Mouse (Mus musculus) limb, embryonic 13.5 days (tissue): ENCODE measurements at regions not wholly inside any gene's neighbourhood (a gene's known extent, or its start where the extent isn't known, plus 50 kb on each side); places are given as distances from the start of the nearest gene placed in this dataset.

Experiments used
- ATAC-seq: fragments of 200-750 bp; cut with Nextera tagmentation; 2 replicates; pipeline ENCODE4 v1.8.0; 2017; ENCODE audit warnings: low read depth, moderate number of reproducible peaks, moderate TSS enrichment; ENCODE audit not compliant: low FRiP score
- H3K27ac ChIP-seq: fragments of 300-500 bp; sonication (generic); 2 replicates; pipeline ENCODE4 v1.5.1; 2015; ENCODE audit warnings: inconsistent platforms, mild to moderate bottlenecking, moderate library complexity
- H3K27me3 ChIP-seq: fragments of 300-500 bp; sonication (generic); 2 replicates; pipeline ENCODE4 v1.6.1; 2015; ENCODE audit warnings: mild to moderate bottlenecking, inconsistent platforms
- H3K36me3 ChIP-seq: fragments of 300-500 bp; sonication (generic); 2 replicates; pipeline ENCODE4 v1.6.1; 2015; ENCODE audit warnings: inconsistent platforms, mild to moderate bottlenecking, moderate library complexity
- H3K4me1 ChIP-seq: fragments of 300-500 bp; sonication (generic); 2 replicates; pipeline ENCODE4 v1.6.1; 2015; ENCODE audit warnings: inconsistent platforms
- H3K4me2 ChIP-seq: fragments of 300-500 bp; sonication (generic); replicated peaks from 2 replicates; pipeline ENCODE4 v1.6.1; 2015; ENCODE audit warnings: inconsistent platforms, mild to moderate bottlenecking, moderate library complexity
- H3K4me3 ChIP-seq: fragments of 300-500 bp; sonication (generic); 2 replicates; pipeline ENCODE4 v1.5.1; 2015; ENCODE audit warnings: moderate library complexity, mild to moderate bottlenecking, inconsistent platforms
- H3K9ac ChIP-seq: fragments of 300-500 bp; sonication (generic); 2 replicates; pipeline ENCODE4 v1.6.1; 2015; ENCODE audit warnings: mild to moderate bottlenecking, inconsistent platforms
- H3K9me3 ChIP-seq: fragments of 300-500 bp; sonication (generic); 2 replicates; pipeline ENCODE4 v1.6.1; 2016; ENCODE audit warnings: inconsistent platforms
- WGBS: fragments of 180-500 bp; shearing (Covaris S2); methylation state at CpG from one replicate; pipeline ENCODE4 v1.1.7; 2015; 5-methylcytosine and 5-hydroxymethylcytosine counted together

- 13% methylated on average over 13 of the region's 13 CpGs for WGBS
- ATAC-seq: no peak
- no peak overlapping the region for H3K27ac ChIP-seq
- peaks cover 9% of the 10 kb centered on the region for H3K27me3 ChIP-seq
- H3K36me3 ChIP-seq: no peaks in the 10 kb centered on the region
- no peak overlapping the region for H3K4me3 ChIP-seq
- no peak overlapping the region for H3K9ac ChIP-seq
- H3K4me2 ChIP-seq: peak overlapping the region; percentile 7; the same call in 1 of the 2 replicates
- no peaks in the 10 kb centered on the region for H3K9me3 ChIP-seq
- peaks cover 7% of the 10 kb centered on the region; the same call in 1 of the 2 replicates for H3K4me1 ChIP-seq
Measured at GRCm38 (mm10) chr1:137141879-137142570, 181.8 kb upstream of the Nr5a2 start.

DNA sequence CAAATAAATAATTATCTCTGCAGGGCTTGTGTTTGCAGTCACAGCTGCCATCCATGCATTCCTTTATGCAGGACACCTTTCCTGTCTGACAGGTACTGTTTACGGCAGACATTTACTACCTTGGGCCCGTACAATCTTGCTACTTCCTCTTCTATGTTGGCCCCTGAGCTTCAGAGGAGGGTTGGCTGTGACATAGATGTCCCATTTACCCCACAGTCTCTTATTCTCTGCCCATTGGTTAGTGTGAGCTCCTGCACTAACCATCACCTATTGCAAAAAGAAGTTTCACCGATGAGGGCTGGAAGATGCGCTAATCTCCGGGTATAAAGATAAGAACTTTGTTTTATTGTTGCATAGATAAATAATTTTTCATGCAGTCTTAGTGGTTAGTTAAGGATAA is 181.1 kb upstream of the Nr5a2 start:
- 61% methylated on average over 5 of the region's 5 CpGs for WGBS

DNA sequence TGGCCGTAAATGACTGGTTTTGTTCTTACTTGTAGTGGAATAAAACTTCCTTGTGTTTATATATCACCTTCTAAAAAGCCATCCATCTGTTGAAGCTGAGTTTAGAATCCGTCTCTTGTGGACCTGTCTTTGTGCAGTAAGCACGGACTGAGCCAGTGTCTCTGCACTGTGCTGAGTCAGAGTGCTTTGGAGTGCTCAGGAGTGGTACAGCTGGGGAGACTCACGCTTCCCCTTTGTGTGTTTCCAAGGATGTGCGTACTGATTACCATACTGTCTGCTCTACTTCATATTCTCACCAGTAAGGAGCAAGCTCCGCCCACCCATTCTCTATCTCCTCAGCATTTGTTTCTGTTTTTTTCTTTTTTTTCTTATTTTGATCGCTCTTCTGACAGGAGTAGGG is 175.9 kb upstream of the Nr5a2 start:
- WGBS: 87% methylated on average over 7 of the region's 7 CpGs
- no peak for ATAC-seq
- H3K27ac ChIP-seq: no peak overlapping the region
- H3K27me3 ChIP-seq: peaks cover 16% of the 10 kb centered on the region
- no peaks in the 10 kb centered on the region for H3K36me3 ChIP-seq
- no peaks in the 10 kb centered on the region for H3K9me3 ChIP-seq
- no peak overlapping the region for H3K9ac ChIP-seq
- H3K4me1 ChIP-seq: peaks cover 6% of the 10 kb centered on the region; the same call in 1 of the 2 replicates
- no peak overlapping the region for H3K4me2 ChIP-seq
- no peak overlapping the region for H3K4me3 ChIP-seq

More for the DNA sequence above, 181.1 kb upstream of the Nr5a2 start:
- no peak for ATAC-seq
- peaks cover 7% of the 10 kb centered on the region; the same call in 1 of the 2 replicates for H3K4me1 ChIP-seq
- no peak overlapping the region for H3K4me3 ChIP-seq
- no peak overlapping the region for H3K4me2 ChIP-seq
- H3K27ac ChIP-seq: no peak overlapping the region
- no peak overlapping the region for H3K9ac ChIP-seq
- peaks cover 9% of the 10 kb centered on the region for H3K27me3 ChIP-seq
- H3K36me3 ChIP-seq: no peaks in the 10 kb centered on the region
- H3K9me3 ChIP-seq: no peaks in the 10 kb centered on the region

GRCm38 (mm10) chr1:137133734-137134133 is 173.5 kb upstream of the Nr5a2 start:
- Histone ChIP-seq H3K4me1 (peaks cover 6% of the 10 kb centered on the region; the same call in 1 of the 2 replicates), H3K9me3 (no peaks in the 10 kb centered on the region), H3K27ac (no peak overlapping the region), H3K9ac (no peak overlapping the region), H3K4me3 (no peak overlapping the region), H3K27me3 (peaks cover 11% of the 10 kb centered on the region; the same call in 1 of the 2 replicates), H3K4me2 (no peak overlapping the region), H3K36me3 (no peaks in the 10 kb centered on the region)
- no peak for ATAC-seq
- WGBS: 13% methylated on average over 7 of the region's 7 CpGs

DNA sequence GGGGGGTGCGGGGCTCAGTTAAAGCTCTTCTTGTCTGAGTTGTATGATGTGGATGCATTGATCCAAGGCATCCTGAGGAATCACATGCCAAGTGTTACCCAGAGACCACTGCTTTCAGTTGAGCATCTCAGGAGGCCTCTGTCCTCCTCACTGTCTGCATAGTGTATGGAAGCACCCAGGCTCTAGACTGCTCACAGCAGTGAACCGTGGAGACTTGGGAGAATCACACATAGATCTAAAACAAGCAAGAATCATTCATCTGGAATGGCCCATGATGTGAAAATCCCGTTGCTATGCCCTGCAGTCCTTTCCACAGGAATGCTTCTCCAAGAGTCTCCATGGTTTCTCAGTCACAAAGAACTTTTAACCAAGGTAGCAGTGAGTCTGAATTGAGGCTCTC is 170.0 kb upstream of the Nr5a2 start:
- 79% methylated on average over 3 of the region's 3 CpGs for WGBS
- Histone ChIP-seq H3K9ac (no peak overlapping the region), H3K4me3 (no peak overlapping the region), H3K27me3 (peaks cover 7% of the 10 kb centered on the region; the same call in 1 of the 2 replicates), H3K27ac (no peak overlapping the region), H3K4me2 (no peak overlapping the region), H3K36me3 (no peaks in the 10 kb centered on the region), H3K9me3 (no peaks in the 10 kb centered on the region), H3K4me1 (peaks cover 6% of the 10 kb centered on the region; the same call in 1 of the 2 replicates)
- ATAC-seq: no peak

- no peaks in the 10 kb centered on the region for H3K27me3 ChIP-seq
Measured at GRCm38 (mm10) chr1:137129116-137129515, 168.9 kb upstream of the Nr5a2 start.

GRCm38 (mm10) chr1:137117866-137118265 is 157.6 kb upstream of the Nr5a2 start:
- Histone ChIP-seq H3K27ac (no peak overlapping the region), H3K36me3 (no peaks in the 10 kb centered on the region), H3K9ac (no peak overlapping the region), H3K9me3 (no peaks in the 10 kb centered on the region), H3K4me2 (no peak overlapping the region), H3K4me1 (no peaks in the 10 kb centered on the region), H3K27me3 (no peaks in the 10 kb centered on the region), H3K4me3 (no peak overlapping the region)
- no peak for ATAC-seq
- 75% methylated on average over 3 of the region's 3 CpGs for WGBS

More at GRCm38 (mm10) chr1:137129116-137129515, 168.9 kb upstream of the Nr5a2 start:
- Histone ChIP-seq H3K27ac (no peak overlapping the region), H3K4me1 (peaks cover 6% of the 10 kb centered on the region; the same call in 1 of the 2 replicates), H3K4me2 (no peak overlapping the region), H3K9me3 (no peaks in the 10 kb centered on the region), H3K36me3 (no peaks in the 10 kb centered on the region), H3K4me3 (no peak overlapping the region), H3K9ac (no peak overlapping the region)
- ATAC-seq: no peak
- 89% methylated on average over 9 of the region's 9 CpGs for WGBS

DNA sequence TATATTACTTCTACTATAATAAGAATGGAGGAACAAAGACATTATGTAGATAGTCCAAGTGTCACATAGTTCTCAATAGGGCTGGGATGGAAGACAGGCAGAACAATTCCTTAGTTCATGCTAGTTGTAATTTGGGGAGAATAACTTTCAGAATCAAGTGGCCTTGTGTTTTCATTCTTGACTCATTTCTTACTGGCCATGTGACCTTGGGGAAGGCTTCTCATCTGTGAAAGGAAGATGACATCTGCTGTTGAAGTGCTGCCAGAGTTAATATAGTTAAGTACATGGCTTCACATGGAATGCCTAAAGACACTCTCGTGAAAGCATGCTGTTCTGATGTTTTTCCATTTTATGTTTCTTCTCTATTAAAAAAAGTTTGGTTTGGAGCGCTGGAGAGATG is 146.2 kb upstream of the Nr5a2 start:
- ATAC-seq: no peak
- no peaks in the 10 kb centered on the region for H3K4me1 ChIP-seq
- no peaks in the 10 kb centered on the region for H3K27me3 ChIP-seq
- H3K9ac ChIP-seq: no peak overlapping the region
- H3K27ac ChIP-seq: no peak overlapping the region
- no peak overlapping the region for H3K4me3 ChIP-seq
- H3K4me2 ChIP-seq: no peak overlapping the region
- 78% methylated on average over 2 of the region's 2 CpGs for WGBS
- H3K36me3 ChIP-seq: no peaks in the 10 kb centered on the region
- no peaks in the 10 kb centered on the region for H3K9me3 ChIP-seq

- Histone ChIP-seq H3K9me3 (no peaks in the 10 kb centered on the region), H3K4me3 (no peak overlapping the region), H3K4me1 (no peaks in the 10 kb centered on the region), H3K9ac (no peak overlapping the region), H3K27ac (no peak overlapping the region), H3K27me3 (no peaks in the 10 kb centered on the region), H3K36me3 (no peaks in the 10 kb centered on the region), H3K4me2 (no peak overlapping the region)
- 49% methylated on average over 9 of the region's 9 CpGs for WGBS
- no peak for ATAC-seq
Measured at GRCm38 (mm10) chr1:137091762-137092161, 131.5 kb upstream of the Nr5a2 start.

GRCm38 (mm10) chr1:137088148-137088547 is 127.9 kb upstream of the Nr5a2 start:
- no peaks in the 10 kb centered on the region for H3K9me3 ChIP-seq
- H3K4me3 ChIP-seq: no peak overlapping the region
- WGBS: 81% methylated on average over 10 of the region's 10 CpGs

DNA sequence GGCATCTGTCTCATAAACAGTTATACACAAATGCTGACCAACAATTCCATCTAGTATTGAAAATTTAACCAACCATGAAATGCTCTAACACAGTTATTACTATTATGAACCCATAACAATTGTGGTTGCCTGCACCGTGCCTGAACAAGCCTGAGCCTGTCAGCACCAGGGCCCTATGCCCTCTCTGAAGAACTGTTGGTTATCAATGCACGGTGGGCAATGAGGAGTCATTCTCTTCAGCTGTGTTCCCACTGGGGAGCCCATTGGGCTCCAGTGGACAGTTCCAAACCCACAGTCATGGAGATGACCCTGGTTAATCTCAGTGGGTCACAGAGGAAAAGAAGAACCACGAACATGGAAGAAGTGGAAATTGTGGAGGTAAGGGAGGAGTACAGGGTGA is 126.5 kb upstream of the Nr5a2 start:
- no peak for ATAC-seq
- H3K4me3 ChIP-seq: no peak overlapping the region
- no peaks in the 10 kb centered on the region for H3K27me3 ChIP-seq

More at GRCm38 (mm10) chr1:137088148-137088547, 127.9 kb upstream of the Nr5a2 start:
- Histone ChIP-seq H3K4me1 (no peaks in the 10 kb centered on the region), H3K9ac (no peak overlapping the region), H3K36me3 (no peaks in the 10 kb centered on the region), H3K4me2 (no peak overlapping the region), H3K27ac (no peak overlapping the region), H3K27me3 (no peaks in the 10 kb centered on the region)
- no peak for ATAC-seq

GRCm38 (mm10) chr1:137083500-137083899 is 123.3 kb upstream of the Nr5a2 start:
- no peaks in the 10 kb centered on the region for H3K36me3 ChIP-seq
- no peak overlapping the region for H3K4me3 ChIP-seq
- H3K4me1 ChIP-seq: peaks cover 7% of the 10 kb centered on the region; the same call in 1 of the 2 replicates
- H3K9ac ChIP-seq: no peak overlapping the region
- H3K27me3 ChIP-seq: no peaks in the 10 kb centered on the region
- no peak overlapping the region for H3K4me2 ChIP-seq
- H3K9me3 ChIP-seq: no peaks in the 10 kb centered on the region
- no peak overlapping the region for H3K27ac ChIP-seq
- WGBS: 70% methylated on average over 1 of the region's 1 CpGs
- no peak for ATAC-seq

More for the DNA sequence above, 126.5 kb upstream of the Nr5a2 start:
- no peaks in the 10 kb centered on the region for H3K4me1 ChIP-seq
- no peak overlapping the region for H3K9ac ChIP-seq
- no peak overlapping the region for H3K27ac ChIP-seq
- WGBS: 90% methylated on average over 3 of the region's 3 CpGs
- no peaks in the 10 kb centered on the region for H3K9me3 ChIP-seq
- no peak overlapping the region for H3K4me2 ChIP-seq
- no peaks in the 10 kb centered on the region for H3K36me3 ChIP-seq
